Mouse (Mus musculus) small intestine, adult 2 months (tissue): Measurements from ENCODE around the gene Abhd14a. TPM values are rescaled to one million over a fixed set of nuclear protein-coding genes. Genes with fewer than 3 reads are reported as not detected.
"Not testable (repeated sequence)": the region's sequence is repeated elsewhere in the genome, so short reads cannot be mapped to it uniquely, and the experiment has no call there.

Source experiments
- H3K27ac ChIP-seq: fragments of 200-500 bp; 2 replicates; pipeline ENCODE4 v1.5.1; 2012; ENCODE audit warnings: low read depth, low read length, control low read depth, inconsistent platforms; ENCODE audit not compliant: insufficient read depth
- H3K27me3 ChIP-seq: fragments of 200-500 bp; 2 replicates; pipeline ENCODE4 v1.6.1; 2012; ENCODE audit warnings: mild to moderate bottlenecking, moderate library complexity, low read length, inconsistent platforms; ENCODE audit not compliant: control insufficient read depth, insufficient read depth
- H3K36me3 ChIP-seq: fragments of 200-500 bp; 2 replicates; pipeline ENCODE4 v1.6.1; 2012; ENCODE audit warnings: mild to moderate bottlenecking, low read length, control low read depth, inconsistent platforms; ENCODE audit not compliant: control insufficient read depth, insufficient read depth
- H3K4me1 ChIP-seq: fragments of 200-500 bp; 2 replicates; pipeline ENCODE4 v1.6.1; 2012; ENCODE audit warnings: low read length, inconsistent platforms, mixed read lengths; ENCODE audit not compliant: control insufficient read depth, insufficient read depth, insufficient read length
- H3K4me3 ChIP-seq: fragments of 200-500 bp; 2 replicates; pipeline ENCODE4 v1.5.1; 2012; ENCODE audit warnings: low read depth, mild to moderate bottlenecking, control low read depth, inconsistent platforms, low read length, moderate library complexity
- CTCF ChIP-seq: fragments of 200-500 bp; IDR thresholded peaks from 2 replicates; pipeline ENCODE4 v1.5.1; 2012; ENCODE audit warnings: low read depth, mild to moderate bottlenecking, control low read depth, inconsistent platforms, low read length, moderate library complexity, mixed read lengths; ENCODE audit not compliant: insufficient replicate concordance, insufficient read length; ENCODE audit errors: extremely low read depth
- POLR2A ChIP-seq: fragments of 200-500 bp; IDR thresholded peaks from 2 replicates; pipeline ENCODE4 v1.6.1; 2012; ENCODE audit warnings: low read depth, mild to moderate bottlenecking, control low read depth, inconsistent platforms, low read length, moderate library complexity
- WGBS: fragments of 180-500 bp; shearing (Covaris S2); methylation state at CpG from one replicate; pipeline ENCODE4 v1.1.7; 2018; 5-methylcytosine and 5-hydroxymethylcytosine counted together
- polyA plus RNA-seq: library from polyadenylated mRNA; depleted of rRNA; stranded (reverse); fragments of >200 nt; gene quantifications from 2 replicates; pipeline ENCODE4 v1.2.3, GENCODE M21; 2012; rRNA removed

The Abhd14a gene
- polyA plus RNA-seq = 17.2 and 28.9 TPM in 2 replicates

DNA sequence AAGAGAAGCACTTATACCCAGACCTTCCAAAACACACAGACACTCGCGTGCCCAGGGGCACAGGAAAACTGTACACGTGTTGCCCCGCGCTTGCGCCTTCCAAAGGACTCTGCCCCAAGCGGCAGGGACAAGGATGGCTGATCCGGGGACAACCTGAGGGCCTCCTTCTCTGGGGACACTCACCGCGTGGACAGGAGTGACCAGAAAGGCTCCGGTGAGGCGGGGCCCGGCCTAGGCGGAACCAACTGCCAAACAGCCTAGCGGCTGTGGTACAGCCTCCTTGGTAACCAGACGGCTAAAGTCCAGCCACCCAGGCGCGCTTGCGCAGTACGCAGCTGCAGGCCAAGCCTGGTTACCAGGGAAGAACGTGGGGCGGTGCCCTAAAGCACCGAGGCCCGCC lies at the start of gene Abhd14a, which contains the start of gene Abhd14b:
TSS of gene Abhd14a (minus strand) at position 331 of the 400 bp plus-strand sequence.
TSS of gene Abhd14b (plus strand) at position 112 of the 400 bp plus-strand sequence.
- Histone ChIP-seq H3K27ac (peak within 1 kb of the TSS; percentile 72), H3K36me3 (no peaks in the 10 kb centered on the region), H3K27me3 (no peaks in the 10 kb centered on the region), H3K4me1 (peaks cover 28% of the 10 kb centered on the region), H3K4me3 (peak within 1 kb of the TSS; percentile 74)
- WGBS = under 1% methylated on average over 24 of the region's 24 CpGs
- TF ChIP-seq CTCF (peak; percentile 57; the same call in 1 of the 2 replicates), POLR2A (peak; percentile 64)

DNA sequence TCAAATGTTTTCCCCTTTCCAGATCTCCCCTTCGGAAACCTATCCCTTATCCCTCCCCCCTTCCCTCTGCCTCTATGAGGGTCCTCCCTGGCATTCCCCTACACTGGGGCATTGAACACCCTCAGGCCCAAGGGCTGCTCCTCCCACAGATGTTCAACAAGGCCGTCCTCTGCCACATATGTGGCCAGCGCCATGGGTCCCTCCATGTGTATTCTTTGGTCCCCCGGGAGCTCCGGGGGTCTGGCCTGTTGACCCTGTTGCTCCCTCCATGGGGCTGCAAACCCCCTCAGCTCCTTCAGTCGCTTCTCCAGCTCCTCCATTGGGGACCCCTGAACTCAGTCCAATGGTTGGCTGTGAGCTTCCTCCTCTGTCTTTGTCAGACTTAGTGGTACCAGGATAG lies 40.1 kb upstream of the Abhd14a start:
- not testable (repeated sequence) for H3K27me3 ChIP-seq, H3K4me1 ChIP-seq, H3K4me3 ChIP-seq, H3K27ac ChIP-seq
- 89% methylated on average over 6 of the region's 6 CpGs for WGBS
- peaks cover 30% of the 10 kb centered on the region for H3K36me3 ChIP-seq

DNA sequence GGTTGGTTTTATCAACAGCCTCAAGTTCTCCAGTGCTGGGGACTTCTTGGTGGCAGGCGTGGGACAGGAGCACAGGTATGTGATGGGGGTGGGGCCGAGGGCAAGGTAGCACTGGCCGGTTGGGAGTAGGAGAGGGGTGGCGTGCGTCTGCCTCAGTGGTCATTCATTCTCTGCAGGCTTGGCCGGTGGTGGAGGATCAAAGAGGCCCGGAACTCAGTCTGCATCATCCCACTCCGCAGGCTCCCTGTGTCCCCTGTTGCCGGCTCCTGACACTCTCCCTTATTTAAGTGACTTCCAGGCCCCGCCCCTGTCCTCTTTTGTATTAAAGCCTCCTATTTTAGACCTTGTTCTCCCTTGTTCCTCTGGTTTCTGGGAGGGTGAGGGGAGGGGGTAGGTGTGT lies 37.6 kb upstream of the Abhd14a start:
- Histone ChIP-seq H3K36me3 (peaks cover 38% of the 10 kb centered on the region), H3K4me1 (no peaks in the 10 kb centered on the region), H3K27ac (no peak overlapping the region), H3K4me3 (no peak overlapping the region), H3K27me3 (no peaks in the 10 kb centered on the region)
- no peak for TF ChIP-seq POLR2A
- TF ChIP-seq CTCF = no peak
- WGBS = 91% methylated on average over 10 of the region's 10 CpGs

DNA sequence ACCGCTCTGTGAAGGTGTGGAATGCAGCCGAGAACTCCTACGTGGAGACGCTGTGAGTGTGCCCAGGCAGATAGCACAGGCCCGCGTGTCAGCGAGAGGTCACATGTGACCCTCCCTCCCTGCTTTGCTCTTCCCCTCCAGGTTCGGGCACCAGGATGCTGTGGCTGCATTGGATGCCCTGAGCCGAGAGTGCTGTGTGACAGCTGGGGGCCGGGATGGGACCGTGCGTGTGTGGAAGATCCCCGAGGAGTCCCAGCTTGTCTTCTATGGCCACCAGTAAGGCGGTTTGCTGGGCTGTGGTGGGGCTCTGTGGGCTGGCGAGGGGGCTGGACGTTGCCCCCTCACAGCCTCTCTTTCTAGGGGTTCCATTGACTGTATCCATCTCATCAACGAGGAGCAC lies 36.1 kb upstream of the Abhd14a start:
- H3K36me3 ChIP-seq = peaks cover 38% of the 10 kb centered on the region
- 92% methylated on average over 17 of the region's 17 CpGs for WGBS
- H3K27ac ChIP-seq = no peak overlapping the region
- no peaks in the 10 kb centered on the region for H3K4me1 ChIP-seq
- H3K27me3 ChIP-seq = no peaks in the 10 kb centered on the region
- no peak overlapping the region for H3K4me3 ChIP-seq
- no peak for TF ChIP-seq POLR2A
- TF ChIP-seq CTCF = no peak

DNA sequence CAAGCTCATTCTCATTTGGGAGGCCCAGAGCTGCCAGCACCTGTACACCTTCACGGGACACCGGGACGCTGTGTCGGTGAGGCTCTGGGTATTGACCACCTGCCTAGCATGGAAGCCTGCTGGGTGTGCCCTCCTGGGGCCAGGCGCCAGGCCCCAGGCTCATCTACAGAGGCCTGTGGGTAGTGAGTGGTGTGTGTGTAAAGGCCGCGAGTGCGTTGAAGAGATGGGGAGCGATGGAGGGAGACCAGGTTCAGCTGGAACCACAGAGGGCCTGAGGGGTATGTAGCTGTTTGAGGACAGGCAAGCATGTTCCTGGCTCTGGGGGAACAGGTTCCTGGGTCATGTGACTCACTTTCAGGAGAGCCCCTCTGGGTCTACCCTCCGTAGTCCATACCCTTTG lies 35.7 kb upstream of the Abhd14a start:
- Histone ChIP-seq H3K4me3 (no peak overlapping the region), H3K27ac (no peak overlapping the region), H3K27me3 (no peaks in the 10 kb centered on the region), H3K36me3 (peaks cover 38% of the 10 kb centered on the region), H3K4me1 (peaks cover under 1% of the 10 kb centered on the region; the same call in 1 of the 2 replicates)
- 94% methylated on average over 10 of the region's 10 CpGs for WGBS
- no peak for TF ChIP-seq CTCF
- no peak for TF ChIP-seq POLR2A

DNA sequence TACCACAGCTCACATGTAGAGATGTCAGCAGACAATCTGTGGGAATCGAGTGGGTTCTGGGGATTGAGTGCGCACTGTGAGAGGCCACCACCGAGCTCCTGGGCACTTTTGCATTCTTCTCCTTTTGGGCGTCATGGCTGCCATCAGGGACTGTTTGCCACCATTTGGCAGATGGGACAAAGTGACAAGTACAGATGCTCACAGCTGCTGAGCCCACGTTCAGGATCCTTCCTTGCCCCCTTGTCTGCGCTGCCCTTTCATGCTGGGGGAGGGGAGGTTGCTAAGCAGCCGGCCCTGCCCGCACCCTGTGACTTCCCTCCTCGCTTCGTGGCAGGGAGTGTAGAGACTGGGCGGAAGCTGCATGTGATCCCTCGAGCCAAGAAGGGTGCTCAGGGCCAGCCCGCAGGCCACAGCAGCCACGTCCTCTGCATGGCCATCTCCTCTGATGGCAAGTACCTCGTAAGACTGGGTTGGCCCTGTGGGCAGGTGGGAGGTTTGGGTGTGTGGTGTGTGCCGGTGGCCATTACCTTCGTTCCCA lies 35.2 kb upstream of the Abhd14a start:
- 88% methylated on average over 17 of the region's 17 CpGs for WGBS
- H3K27ac ChIP-seq = no peak overlapping the region
- peaks cover 5% of the 10 kb centered on the region; the same call in 1 of the 2 replicates for H3K4me1 ChIP-seq
- no peak overlapping the region for H3K4me3 ChIP-seq
- no peaks in the 10 kb centered on the region for H3K27me3 ChIP-seq
- peaks cover 38% of the 10 kb centered on the region for H3K36me3 ChIP-seq
- TF ChIP-seq POLR2A (no peak), CTCF (no peak)

DNA sequence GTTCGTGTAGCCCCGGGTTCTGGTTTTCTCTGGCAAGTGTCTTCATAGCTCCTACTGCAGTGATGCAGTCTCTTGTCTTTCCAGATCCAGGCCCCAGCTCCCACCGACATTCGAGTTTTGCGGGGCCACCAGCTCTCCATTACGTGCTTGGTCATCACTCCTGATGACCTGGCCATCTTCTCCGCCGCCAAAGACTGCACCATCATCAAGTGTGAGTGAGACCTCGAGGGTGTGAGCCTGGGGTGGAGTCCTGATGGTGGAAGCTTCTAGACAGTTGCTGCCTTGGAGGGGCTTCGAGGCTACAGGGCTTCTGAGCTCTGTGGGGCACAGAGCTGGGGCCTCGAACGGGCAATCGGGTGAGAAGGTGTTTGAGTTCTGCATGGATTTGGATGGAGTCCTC lies 34.2 kb upstream of the Abhd14a start:
- 94% methylated on average over 13 of the region's 13 CpGs for WGBS
- no peak for TF ChIP-seq CTCF
- TF ChIP-seq POLR2A = no peak
- Histone ChIP-seq H3K27ac (no peak overlapping the region), H3K27me3 (no peaks in the 10 kb centered on the region), H3K4me3 (no peak overlapping the region), H3K4me1 (peaks cover 5% of the 10 kb centered on the region; the same call in 1 of the 2 replicates), H3K36me3 (peaks cover 38% of the 10 kb centered on the region)

DNA sequence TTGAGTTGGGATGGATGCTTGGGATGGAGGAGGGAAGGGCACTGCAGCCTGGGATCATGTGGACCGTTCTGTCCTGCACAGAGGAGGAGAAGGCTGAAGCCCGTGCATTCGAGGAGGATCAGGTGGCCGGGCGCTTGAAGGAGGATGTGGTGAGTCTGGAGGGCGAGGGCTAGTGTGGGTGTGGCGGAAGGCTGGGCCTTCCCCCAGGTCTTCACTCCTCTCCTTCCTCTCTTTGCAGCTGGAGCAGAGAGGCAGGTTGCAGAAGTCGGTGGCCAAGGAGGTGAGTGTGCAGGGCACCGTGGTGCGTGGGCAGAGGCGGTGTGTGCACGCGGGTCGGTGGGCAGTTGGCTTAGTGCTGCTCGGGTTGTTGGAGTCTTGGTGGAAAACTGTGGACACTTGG lies 33.6 kb upstream of the Abhd14a start:
- peaks cover 11% of the 10 kb centered on the region; the same call in 1 of the 2 replicates for H3K4me1 ChIP-seq
- H3K27ac ChIP-seq = no peak overlapping the region
- no peak for TF ChIP-seq CTCF
- TF ChIP-seq POLR2A = no peak
- 76% methylated on average over 15 of the region's 15 CpGs for WGBS
- peaks cover 35% of the 10 kb centered on the region for H3K36me3 ChIP-seq
- no peaks in the 10 kb centered on the region for H3K27me3 ChIP-seq
- no peak overlapping the region for H3K4me3 ChIP-seq
